1 mouse cellular context compared by ENCODE assay signal in genomic region chr11:108341783-108342182, GRCm38 (mm10).
TF ChIP-seq lines count a peak whose summit lies in the region.

No protein-coding gene starts in this region.

TF ChIP-seq in MEL, 35 proteins besides CTCF, POLR2A, EP300 and RAD21 (continued from another document):
- TF ChIP-seq MEF2A (IDR thresholded peaks at IDR 0.05; ENCODE audit: extremely low read depth, insufficient replicate concordance, low read depth, low read length, poor library complexity, severe bottlenecking), result no peak
- no peak for TF ChIP-seq UBTF (IDR thresholded peaks at IDR 0.05; ENCODE audit: borderline replicate concordance, insufficient read depth, low read depth, low read length)
- peak; percentile 90 for TF ChIP-seq GATA1 (IDR thresholded peaks at IDR 0.05; ENCODE audit: low read depth, low read length)
- TF ChIP-seq MYC (IDR thresholded peaks at IDR 0.05; ENCODE audit: low read depth, low read length), result 0 out of 2 replicates have a peak, but pooled peaks have one; percentile 23
- TF ChIP-seq TBP (IDR thresholded peaks at IDR 0.05; ENCODE audit: low read depth, low read length), result peak; percentile 56; the same call in 1 of the 2 replicates
- TF ChIP-seq POLR2AphosphoS5 (IDR thresholded peaks at IDR 0.05; ENCODE audit: borderline replicate concordance, low read depth, low read length), result no peak
- TF ChIP-seq BHLHE40 (IDR thresholded peaks at IDR 0.05; ENCODE audit: borderline replicate concordance, low read depth, low read length), result no peak
- peak; percentile 71; the same call in 1 of the 2 replicates for TF ChIP-seq ETS1 (IDR thresholded peaks at IDR 0.05; ENCODE audit: low read depth, low read length)
- no peak for TF ChIP-seq USF2 (IDR thresholded peaks at IDR 0.05; ENCODE audit: borderline replicate concordance in 1 of 2, insufficient read depth in 1 of 2, low read depth in 1 of 2, low read length in 2 of 2)
- peak; percentile 34; the same call in 1 of the 2 replicates for TF ChIP-seq MXI1 (IDR thresholded peaks at IDR 0.05; ENCODE audit: low read depth, low read length)
